Comparison of ENCODE assay signal across 20 mouse cellular contexts in the genomic region with DNA sequence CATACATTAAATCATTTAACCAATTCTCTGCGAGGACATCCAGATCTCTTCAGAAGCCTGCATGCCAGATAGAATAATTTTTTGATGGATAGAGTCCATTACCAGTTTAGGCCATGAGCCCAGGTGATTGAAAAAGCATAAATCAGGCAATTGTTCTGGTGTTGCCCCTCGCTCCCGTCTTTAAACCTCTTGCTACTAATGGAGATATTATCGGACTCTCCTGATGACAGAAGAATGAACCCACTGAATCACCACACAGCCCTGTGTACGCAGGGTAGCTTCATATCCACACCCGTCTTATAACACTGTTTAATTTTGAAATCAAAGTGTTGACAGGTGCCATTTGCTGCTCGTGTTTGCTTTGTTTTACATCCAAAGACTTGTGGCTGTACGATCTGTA.
A peak's percentile ranks its signal among the peaks of the same experiment; 100 is the strongest.
DNase-seq lines count a peak whose midpoint lies in the region; ATAC-seq lines count a peak whose summit lies in the region.
"Had no signal": no experiment of that assay in that cellular context is flagged by ENCODE, and none has a peak within 500 bp of the region (broad histone marks: within the 10 kb centered on the region; RNA-seq: fewer than 3 reads in every experiment).

No protein-coding gene starts in this region.

- no peak overlapping the region for H3K4me3 ChIP-seq in heart, embryonic 12.5 days

- no peaks in the 10 kb centered on the region for H3K36me3 ChIP-seq in heart, embryonic 12.5 days
- H3K36me3 ChIP-seq: G1E had no signal

- no peaks in the 10 kb centered on the region for H3K9me3 ChIP-seq in heart, embryonic 12.5 days (replicated peaks)

- no peak overlapping the region for H3K27ac ChIP-seq in heart, embryonic 12.5 days (ENCODE audit: poor library complexity, severe bottlenecking)

- H3K9ac ChIP-seq in heart, embryonic 12.5 days: no peak overlapping the region

- WGBS in heart, embryonic 12.5 days: 66% methylated on average over 8 of the region's 8 CpGs

- no peak for ATAC-seq in heart, embryonic 12.5 days (ENCODE audit: insufficient number of reproducible peaks, low FRiP score)
- ATAC-seq: activated CD4-positive, CD25-positive, alpha-beta regulatory T cell, adult 4 months; CD4-positive, CD25-positive, alpha-beta regulatory T cell, adult 4 months; Patski had no signal

- no peaks in the 10 kb centered on the region for H3K4me1 ChIP-seq in heart, embryonic 12.5 days (replicated peaks)

- DNase-seq in heart, adult 11 months: peak; percentile 78
- DNase-seq in MN1 (ENCODE audit: low spot score): peak; percentile 70
- no peak for DNase-seq in gastrocnemius, postnatal 25 days
- DNase-seq: adrenal gland, adult 2 months; adrenal gland, adult 8-10 months; adrenal gland, postnatal 10 days; adrenal gland, postnatal 14 days; adrenal gland, postnatal 25 days; adrenal gland, postnatal 36 days; B cell, adult 2 months; cerebellum, adult 11 months; cerebellum, adult 11-12 months; cerebellum, adult 18-20 months; cerebellum, adult 2 months had no signal

- H3K27me3 ChIP-seq in heart, embryonic 12.5 days (replicated peaks): no peaks in the 10 kb centered on the region; the same call in 1 of the 2 replicates
- H3K27me3 ChIP-seq: CH12.LX had no signal

- no peak overlapping the region for H3K4me2 ChIP-seq in heart, embryonic 12.5 days
